Mouse (Mus musculus) heart, adult 2 months (tissue): ENCODE data around the gene Gm10277. TPM values are rescaled to one million over a fixed set of nuclear protein-coding genes. Genes with fewer than 3 reads are reported as not detected.

Experiments
- DNase-seq, 2 experiments: peaks; one replicate each; pipeline ENCODE4 v3.0.0; 2021
- H3K27ac ChIP-seq: fragments of 200-600 bp; 2 replicates; pipeline ENCODE4 v1.8.1; 2022
- H3K27me3 ChIP-seq: fragments of 200-500 bp; 2 replicates; pipeline ENCODE4 v1.6.1; 2012; ENCODE audit warnings: mild to moderate bottlenecking, low read length, inconsistent platforms, mixed read lengths; ENCODE audit not compliant: control insufficient read depth, insufficient read depth
- H3K36me3 ChIP-seq: fragments of 200-500 bp; 2 replicates; pipeline ENCODE4 v1.6.1; 2012; ENCODE audit warnings: low read length, inconsistent platforms; ENCODE audit not compliant: control insufficient read depth, insufficient read depth
- H3K4me1 ChIP-seq: fragments of 200-500 bp; 2 replicates; pipeline ENCODE4 v1.6.1; 2011; ENCODE audit warnings: low read length; ENCODE audit not compliant: control insufficient read depth, insufficient read depth
- H3K4me3 ChIP-seq: fragments of 200-600 bp; 2 replicates; pipeline ENCODE4 v1.8.1; 2022
- H3K79me2 ChIP-seq: fragments of 200-500 bp; replicated peaks from 2 replicates; pipeline ENCODE4 v1.6.1; 2012; ENCODE audit warnings: mild to moderate bottlenecking, inconsistent platforms, low read length, moderate library complexity, mixed read lengths; ENCODE audit not compliant: control insufficient read depth, insufficient read depth
- H3K9ac ChIP-seq: fragments of 200-500 bp; 2 replicates; pipeline ENCODE4 v1.6.1; 2012; ENCODE audit warnings: low read depth, mild to moderate bottlenecking, control low read depth, inconsistent platforms, low read length, mixed read lengths
- CTCF ChIP-seq: fragments of 200-600 bp; IDR thresholded peaks from 2 replicates; pipeline ENCODE4 v1.8.1; 2022; ENCODE audit warnings: antibody characterized with exemption, mild to moderate bottlenecking, moderate library complexity
- EP300 ChIP-seq: fragments of 200-500 bp; IDR thresholded peaks from 2 replicates; pipeline ENCODE4 v1.6.1; 2011; ENCODE audit warnings: low read depth, low read length, control low read depth; ENCODE audit not compliant: insufficient read depth
- POLR2A ChIP-seq: fragments of 200-500 bp; IDR thresholded peaks from 2 replicates; pipeline ENCODE4 v1.6.1; 2011; ENCODE audit warnings: mild to moderate bottlenecking, low read depth, low read length, control low read depth; ENCODE audit not compliant: insufficient read depth
- WGBS: fragments of 180-500 bp; shearing (Covaris S2); methylation state at CpG from one replicate; pipeline ENCODE4 v1.1.7; 2018; 5-methylcytosine and 5-hydroxymethylcytosine counted together
- intact Hi-C: fragments of 180-260 bp; cut with DNase I; formaldehyde crosslinking; loops from one replicate; pipeline ENCODE4 v1.15.1; 2025
- polyA plus RNA-seq: library from polyadenylated mRNA; depleted of rRNA; stranded (reverse); fragments of >200 nt; gene quantifications from 2 replicates; pipeline ENCODE4 v1.2.3, GENCODE M21; 2012
- total RNA-seq, 2 experiments: library from RNA; stranded (reverse); gene quantifications; 2 replicates each; pipeline ENCODE4 v1.2.3; 2021

The Gm10277 gene
- total and polyA plus RNA-seq, 3 experiments, result not detected

DNA sequence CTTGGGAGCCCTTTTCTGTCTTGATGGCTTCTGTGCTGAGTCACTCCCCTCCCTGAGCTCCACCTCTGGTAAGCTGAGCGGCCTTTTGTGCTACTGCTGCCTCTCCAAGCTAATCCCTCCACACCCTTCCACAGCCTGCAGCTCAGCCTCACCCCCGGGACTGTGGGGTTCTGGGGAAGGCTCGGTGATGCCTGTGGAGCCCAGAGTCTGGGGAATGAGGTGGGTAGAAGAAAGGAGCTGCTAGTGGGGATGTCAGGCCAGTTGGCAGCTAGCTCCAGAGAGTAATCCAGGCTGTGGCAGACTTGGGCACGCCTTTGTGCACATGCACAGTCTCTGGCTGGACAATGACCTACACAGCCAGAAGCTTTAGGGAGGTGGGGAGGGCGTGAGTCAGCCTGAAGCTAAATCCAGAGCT is 20.5 kb upstream of the Gm10277 start:
- Histone ChIP-seq H3K4me1 (peaks cover 46% of the 10 kb centered on the region), H3K36me3 (peaks cover 12% of the 10 kb centered on the region; the same call in 1 of the 2 replicates), H3K27ac (peak overlapping the region; percentile 75), H3K27me3 (no peaks in the 10 kb centered on the region), H3K9ac (no peak overlapping the region; the same call in 1 of the 2 replicates), H3K4me3 (no peak overlapping the region), H3K79me2 (peaks cover 3% of the 10 kb centered on the region)
- TF ChIP-seq EP300 (peak; percentile 19; the same call in 1 of the 2 replicates), CTCF (no peak)
- intact Hi-C loops, result loop anchor here (10.0 kb wide), 1 partner anchor 313 kb away; the partner anchor contains the start of gene Git1
- DNase-seq, result peak in 1 of 2 experiments; percentile 80
- 29% methylated on average over 5 of the region's 5 CpGs for WGBS

DNA sequence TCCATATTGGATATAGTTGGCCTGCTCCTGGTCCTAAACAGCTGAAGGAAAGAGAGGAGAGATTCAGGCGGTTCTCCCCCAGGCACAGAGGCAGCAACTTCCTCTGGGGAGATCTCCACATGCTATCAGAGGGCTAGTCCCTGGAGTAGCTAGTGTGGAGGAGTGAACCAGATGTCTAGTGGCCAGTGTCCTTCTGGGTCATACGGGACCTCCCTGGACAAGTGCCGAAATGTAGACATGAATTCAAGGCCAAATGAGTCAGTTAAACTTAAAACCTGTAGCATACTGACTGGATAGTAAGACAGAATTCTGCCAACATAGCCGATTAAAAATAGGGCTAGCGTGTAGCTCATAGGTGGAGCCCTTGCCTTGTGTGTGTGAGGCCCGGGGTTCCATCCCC is 19.3 kb upstream of the Gm10277 start:
- Histone ChIP-seq H3K27ac (peak overlapping the region; percentile 75), H3K4me3 (no peak overlapping the region), H3K36me3 (peaks cover 12% of the 10 kb centered on the region; the same call in 1 of the 2 replicates), H3K9ac (no peak overlapping the region), H3K79me2 (peaks cover 3% of the 10 kb centered on the region), H3K27me3 (no peaks in the 10 kb centered on the region), H3K4me1 (peaks cover 53% of the 10 kb centered on the region)
- WGBS, result 20% methylated on average over 6 of the region's 6 CpGs
- TF ChIP-seq CTCF, result no peak
- no peak for TF ChIP-seq EP300
- no peak for TF ChIP-seq POLR2A
- no peak for DNase-seq
- intact Hi-C loops, result loop anchor here (10.0 kb wide), 1 partner anchor 312 kb away; the partner anchor contains the start of gene Git1

DNA sequence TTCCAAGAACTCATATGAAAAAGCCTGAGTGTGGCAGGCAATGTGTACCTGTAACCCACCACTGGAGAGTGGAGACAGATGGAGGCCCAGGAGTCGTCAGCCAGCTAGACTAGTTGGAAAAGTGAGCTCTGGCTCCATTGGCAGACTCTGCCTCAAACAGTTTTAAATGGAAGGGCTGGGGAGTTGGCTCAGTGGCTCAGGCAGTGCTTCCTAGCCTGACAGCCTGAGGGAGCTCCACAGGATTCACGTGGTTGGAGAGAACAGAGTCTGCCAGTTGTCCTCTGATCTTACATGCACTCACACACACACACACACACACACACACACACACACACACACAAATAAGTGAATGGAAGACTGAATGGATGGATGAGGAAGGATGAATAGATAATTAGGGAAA is 18.7 kb upstream of the Gm10277 start:
- Histone ChIP-seq H3K27me3 (no peaks in the 10 kb centered on the region), H3K4me1 (peaks cover 54% of the 10 kb centered on the region), H3K9ac (no peak overlapping the region), H3K79me2 (peaks cover 3% of the 10 kb centered on the region), H3K36me3 (peaks cover 12% of the 10 kb centered on the region; the same call in 1 of the 2 replicates), H3K27ac (peak overlapping the region; percentile 36; the same call in 1 of the 2 replicates), H3K4me3 (no peak overlapping the region)
- DNase-seq, result peak in 1 of 2 experiments; percentile 43
- intact Hi-C loops, result loop anchor here (10.0 kb wide), 1 partner anchor 311 kb away; the partner anchor contains the start of gene Git1
- TF ChIP-seq POLR2A, result 0 out of 2 replicates have a peak, but pooled peaks have one; percentile 14
- no peak for TF ChIP-seq EP300
- peak; percentile 52 for TF ChIP-seq CTCF
- WGBS, result 10% methylated on average over 2 of the region's 2 CpGs

GRCm38 (mm10) chr11:77802341-77802865 is 14.9 kb upstream of the Gm10277 start:
- intact Hi-C loops, result loop anchor here (5.0 to 10.0 kb wide), 2 partner anchors 115 to 308 kb away; partner anchors contain the start of genes Git1 and Nufip2
- peak; percentile 71 to 81 for DNase-seq
- no peaks in the 10 kb centered on the region for H3K27me3 ChIP-seq
- H3K4me1 ChIP-seq, result peaks cover 32% of the 10 kb centered on the region
- peak overlapping the region; percentile 52 for H3K4me3 ChIP-seq
- H3K79me2 ChIP-seq, result no peaks in the 10 kb centered on the region; the same call in 1 of the 2 replicates
- 19% methylated on average over 9 of the region's 9 CpGs for WGBS
- TF ChIP-seq EP300 (0 out of 2 replicates have a peak, but pooled peaks have one; percentile 40), POLR2A (peak; percentile 35; the same call in 1 of the 2 replicates), CTCF (no peak)
- peaks cover 5% of the 10 kb centered on the region; the same call in 1 of the 2 replicates for H3K36me3 ChIP-seq
- peak overlapping the region; percentile 53 for H3K9ac ChIP-seq
- peak overlapping the region; percentile 97 for H3K27ac ChIP-seq

DNA sequence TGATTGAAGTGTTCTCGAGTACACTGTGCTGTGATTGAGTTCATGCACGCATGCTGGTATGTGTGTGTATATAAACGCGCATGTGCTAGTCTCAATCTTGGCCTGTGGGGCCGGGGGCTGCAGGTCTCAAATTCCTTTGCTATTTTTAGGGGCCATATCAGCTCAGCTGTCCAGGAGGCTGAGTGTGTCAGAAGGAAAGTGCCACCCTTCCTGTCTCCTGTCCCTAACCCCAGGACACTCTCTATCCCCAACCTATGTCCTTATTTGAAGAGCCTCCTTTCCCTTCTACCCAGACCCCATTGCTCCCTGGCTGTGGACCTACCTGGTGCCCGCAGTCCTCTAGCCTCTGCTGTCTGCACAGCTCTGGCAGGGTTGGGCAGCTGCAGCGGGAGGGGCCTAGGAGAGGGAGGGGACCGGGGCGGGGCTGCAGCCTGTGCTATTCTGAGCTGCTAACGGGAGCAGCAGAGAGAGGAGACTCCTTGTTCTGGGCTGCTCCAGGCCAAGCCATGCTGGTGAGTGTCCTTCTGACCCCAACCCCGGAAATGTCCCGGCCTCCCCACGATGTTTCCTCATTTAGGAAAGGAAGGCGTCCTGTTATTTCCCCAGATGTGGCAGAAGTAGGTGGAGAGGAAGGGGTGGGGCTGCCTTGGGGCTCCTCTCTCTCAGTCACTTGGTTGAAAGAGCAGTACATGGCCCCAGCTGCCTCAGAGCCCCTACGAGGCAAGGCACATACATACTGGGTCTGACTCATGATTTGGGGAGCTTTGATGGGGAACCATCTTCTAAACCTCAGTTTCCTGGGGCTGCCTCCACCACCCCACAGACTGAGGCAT is 13.5 kb upstream of the Gm10277 start:
- peak; percentile 85 to 90 for DNase-seq
- Histone ChIP-seq H3K36me3 (no peaks in the 10 kb centered on the region; the same call in 1 of the 2 replicates), H3K9ac (peak overlapping the region; percentile 66), H3K27me3 (no peaks in the 10 kb centered on the region), H3K4me1 (peaks cover 25% of the 10 kb centered on the region), H3K27ac (peak overlapping the region; percentile 97), H3K4me3 (peak overlapping the region; percentile 52), H3K79me2 (no peaks in the 10 kb centered on the region; the same call in 1 of the 2 replicates)
- TF ChIP-seq POLR2A (peak; percentile 89), CTCF (no peak), EP300 (peak; percentile 99)
- 2% methylated on average over 15 of the region's 15 CpGs for WGBS
- intact Hi-C loops, result loop anchor here (5.0 to 10.0 kb wide), 2 partner anchors 114 to 306 kb away; partner anchors contain the start of genes Git1 and Nufip2
